Mouse (Mus musculus) layer of hippocampus, adult 11-12 months (tissue): ENCODE measurements around the gene Sept8.
A peak's percentile ranks its signal among the peaks of the same experiment; 100 is the strongest.

Experiments used
- DNase-seq: peaks from one replicate; pipeline ENCODE4 v3.0.0; 2022; ENCODE audit warnings: low spot score

Sept8 gene

DNA sequence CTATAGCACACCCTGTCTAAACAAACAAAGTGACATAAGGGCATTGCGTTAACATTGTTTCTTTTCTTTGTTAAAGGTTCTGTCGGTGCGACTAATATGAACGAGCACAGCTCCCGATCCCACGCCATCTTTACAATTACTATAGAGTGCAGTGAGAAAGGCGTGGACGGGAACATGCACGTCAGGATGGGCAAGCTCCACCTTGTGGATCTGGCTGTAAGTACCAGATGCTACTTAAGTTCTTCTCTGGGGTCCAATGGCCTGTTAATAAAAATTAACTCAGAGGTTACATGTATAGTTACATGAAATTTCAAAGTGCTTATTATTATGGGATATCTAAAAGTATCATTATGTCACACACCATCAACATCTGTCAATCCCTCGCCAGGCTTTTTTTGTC is 64.1 kb downstream of the Sept8 start:
- no peak for DNase-seq

DNA sequence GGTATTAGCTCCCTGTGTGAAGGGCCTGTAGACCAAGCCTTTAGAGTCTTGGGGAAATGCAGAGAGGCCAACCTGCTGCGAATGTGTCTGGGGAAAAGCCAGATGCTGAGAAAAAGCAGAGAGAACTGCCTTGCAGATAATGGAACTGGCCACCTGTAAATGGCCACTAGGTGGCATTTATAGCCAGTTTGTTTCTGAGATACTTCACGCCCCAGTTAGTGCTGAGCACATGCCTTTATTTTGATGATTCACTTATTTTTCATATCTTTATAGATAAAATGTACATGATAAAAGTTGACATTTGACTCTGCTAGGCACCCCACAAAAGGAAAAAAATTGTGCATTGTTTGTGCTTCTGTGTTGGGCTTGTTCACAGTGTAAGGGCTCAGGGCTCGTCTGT is 65.8 kb downstream of the Sept8 start:
- DNase-seq = peak; percentile 38

DNA sequence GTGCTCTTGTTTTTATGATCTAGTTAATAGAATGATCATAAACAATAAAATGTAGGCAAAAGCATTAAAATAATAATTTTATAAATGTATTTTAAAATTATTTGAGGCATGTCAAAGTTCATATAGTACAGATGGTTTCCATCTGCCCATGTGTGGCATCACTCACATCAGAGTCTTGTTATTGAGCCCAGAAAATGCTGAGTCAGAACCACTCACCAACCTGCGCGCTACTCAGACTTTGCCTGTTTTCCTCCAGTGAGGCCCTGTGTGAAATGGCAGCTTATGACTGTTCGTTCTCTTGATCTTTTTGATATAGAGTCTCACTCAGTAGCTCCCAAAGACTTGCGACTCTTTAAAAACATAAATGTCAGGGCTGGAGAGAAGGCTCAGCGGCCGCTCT is 66.5 kb downstream of the Sept8 start:
- no peak for DNase-seq

DNA sequence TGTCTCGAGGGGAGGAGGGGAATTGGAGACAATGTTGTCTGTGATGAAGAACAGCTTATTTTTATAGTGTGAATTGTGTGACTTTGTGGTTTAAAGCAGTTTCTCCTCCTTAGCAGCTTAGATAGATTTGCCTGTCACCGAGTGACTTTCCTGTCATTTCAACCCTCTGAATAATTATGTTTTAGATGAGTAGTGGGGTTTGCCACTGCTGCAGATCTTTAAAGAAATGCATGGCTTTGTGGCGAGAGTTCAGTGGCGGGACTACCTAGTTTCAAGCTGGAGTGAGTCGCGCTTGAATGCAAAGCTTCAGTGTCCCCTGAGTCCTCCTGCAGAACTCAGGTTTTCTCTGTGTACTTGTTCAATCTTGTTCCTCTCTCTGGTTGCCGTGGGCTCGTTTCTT is 69.2 kb downstream of the Sept8 start:
- DNase-seq = no peak

DNA sequence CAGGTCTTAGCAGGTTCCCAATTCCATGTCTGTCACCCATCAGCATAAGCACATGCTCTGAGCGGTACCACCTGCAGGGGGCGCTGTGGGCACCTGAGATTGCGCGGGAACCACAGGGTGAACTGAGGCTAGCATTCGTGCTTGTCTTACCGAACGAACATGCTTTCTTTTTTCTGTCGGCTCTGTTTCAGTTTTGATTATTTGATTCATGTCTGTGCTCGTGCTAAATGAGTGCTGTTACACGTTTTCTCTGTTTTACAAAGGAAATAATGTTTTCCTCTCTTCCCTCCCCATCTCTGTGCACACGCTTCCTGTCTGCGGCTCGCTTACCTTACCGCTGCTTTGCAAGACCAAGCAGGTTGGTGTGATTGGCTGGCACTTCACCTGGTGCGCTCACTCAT is 71.3 kb downstream of the Sept8 start:
- peak; percentile 37 for DNase-seq

DNA sequence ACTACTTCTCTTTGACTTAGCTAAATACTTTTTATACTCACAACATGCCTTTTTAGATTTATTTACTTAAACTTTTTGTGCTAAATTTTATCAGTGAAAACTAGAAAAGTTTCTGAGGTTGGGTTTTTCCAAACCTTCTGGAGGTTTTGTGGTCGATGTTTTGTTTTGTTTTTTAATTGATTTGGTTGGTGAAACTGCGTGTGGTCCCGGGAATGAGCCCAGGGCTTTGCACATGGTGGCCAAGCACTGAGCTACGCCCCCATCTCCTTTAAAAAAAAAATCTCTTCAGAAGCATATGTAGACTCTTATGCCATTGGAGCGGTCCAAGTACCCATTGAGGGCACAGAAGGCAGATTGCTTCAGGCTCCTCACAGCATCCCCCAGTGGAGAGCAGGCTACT is 72.1 kb downstream of the Sept8 start:
- no peak for DNase-seq
